ENCODE assay signal across 8 mouse cellular contexts in genomic region chr8:111093865-111094718, GRCm38 (mm10). TPM values are rescaled to one million over a fixed set of nuclear protein-coding genes. Genes with fewer than 3 reads are reported as not detected.
DNase-seq lines count a peak whose midpoint lies in the region; ATAC-seq lines count a peak whose summit lies in the region.

Gene Pdpr (plus strand): TSS chr8:111094630.

- peak within 1 kb of the TSS; percentile 76 for H3K9ac ChIP-seq in hindbrain, embryonic 12.5 days

- peak within 1 kb of the TSS; percentile 59 for H3K4me3 ChIP-seq in hindbrain, embryonic 12.5 days

- H3K36me3 ChIP-seq in hindbrain, embryonic 12.5 days: no peaks in the 10 kb centered on the region

- peaks cover 13% of the 10 kb centered on the region for H3K4me1 ChIP-seq in hindbrain, embryonic 12.5 days

- peak; percentile 93 for DNase-seq in Muller cell, postnatal 12 days (ENCODE audit: inconsistent ontology term)
- DNase-seq in cerebellum, adult 9-11 months: peak; percentile 94
- DNase-seq in frontal cortex, postnatal 10 days (ENCODE audit: low spot score in 2 of 2): peak; percentile 87 to 90
- peak; percentile 87 to 90 for DNase-seq in layer of hippocampus, postnatal 14 days (ENCODE audit: low spot score in 2 of 2)
- DNase-seq in lung, postnatal 14 days: peak; percentile 94
- DNase-seq in retina, adult 2 months (ENCODE audit: low read depth, low spot score): peak; percentile 65
- peak; percentile 92 to 95 for DNase-seq in thymus, postnatal 36 days

- peak within 1 kb of the TSS; percentile 69 for H3K4me2 ChIP-seq in hindbrain, embryonic 12.5 days (replicated peaks)

- H3K27me3 ChIP-seq in hindbrain, embryonic 12.5 days: no peaks in the 10 kb centered on the region

- peak within 1 kb of the TSS; percentile 67 for H3K27ac ChIP-seq in hindbrain, embryonic 12.5 days

- H3K9me3 ChIP-seq in hindbrain, embryonic 12.5 days (replicated peaks): no peaks in the 10 kb centered on the region

- WGBS in hindbrain, embryonic 12.5 days: 6% methylated on average over 54 of the region's 72 CpGs

- peak; percentile 94 for ATAC-seq in hindbrain, embryonic 12.5 days (ENCODE audit: low FRiP score)

RNA-seq across cellular contexts. Expression of gene Pdpr, which starts in this region (rescaled TPM):
- 14.4 and 15.1 TPM in 2 replicates for polyA plus RNA-seq in hindbrain, embryonic 12.5 days (2016; fragmentation: Nextera tagmentation; extraction: Ambion mirVana)
- total RNA-seq in layer of hippocampus, postnatal 14 days (2021): 10 to 100 TPM; 26.9 to 30.3 TPM

Comparison
In these comparisons a context has a peak if more than half of its experiments do, and no peak if none do; other contexts are left out.
1. Peak in every context shown above with its lines: DNase-seq, ATAC-seq, H3K4me3 ChIP-seq and H3K27ac ChIP-seq.